Comparison of ENCODE assay signal across 8 mouse cellular contexts in the genomic region with DNA sequence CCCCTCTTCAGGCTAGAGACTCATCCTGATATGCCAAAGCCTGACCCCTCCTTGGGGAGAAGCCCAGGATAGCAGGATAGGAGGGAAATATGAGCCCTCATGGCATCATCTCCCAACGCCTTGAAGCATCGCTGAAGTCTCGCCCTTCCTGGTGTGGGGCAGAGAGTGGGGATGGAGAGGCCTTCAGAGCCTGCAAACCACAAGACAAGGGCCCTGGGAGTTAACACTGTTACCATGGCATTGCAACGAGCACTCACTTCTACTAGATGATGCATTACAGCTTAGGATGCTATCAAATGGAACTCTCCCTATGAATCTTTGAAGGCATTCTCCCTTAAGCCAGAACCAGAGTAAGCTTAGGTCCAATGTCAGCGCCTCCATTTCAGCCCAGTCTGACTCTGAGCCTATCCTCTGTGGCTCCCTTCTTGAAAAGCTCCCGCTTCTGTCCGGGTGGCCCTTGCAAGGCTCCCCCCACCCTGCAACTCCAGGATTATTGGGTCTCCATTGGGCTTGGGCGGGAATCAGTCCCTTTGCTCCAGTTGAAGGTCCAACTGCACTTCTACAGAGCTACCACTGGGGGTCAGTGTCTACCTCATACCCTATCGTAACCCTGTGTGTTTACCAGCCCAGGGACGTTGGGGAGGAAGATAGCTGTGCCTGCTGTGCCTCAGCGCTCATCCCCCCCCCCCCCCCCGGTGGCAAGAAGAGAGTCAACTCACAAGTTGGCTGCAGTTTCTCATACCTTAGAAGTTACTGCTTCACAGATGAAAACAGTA. TPM values are rescaled to one million over a fixed set of nuclear protein-coding genes. Genes with fewer than 3 reads are reported as not detected.
DNase-seq lines count a peak whose midpoint lies in the region; ATAC-seq and TF ChIP-seq lines count a peak whose summit lies in the region.

No protein-coding gene starts in this region.

- peak; percentile 51 to 60 for DNase-seq in cerebellum, adult 2 months
- DNase-seq in cerebellum, postnatal 4 days (ENCODE audit: low spot score in 2 of 2): no peak
- DNase-seq in CD4-positive helper T cell, adult 2 months (ENCODE audit: low read depth, low spot score): peak; percentile 76
- DNase-seq in lung, postnatal 0 days (ENCODE audit: low spot score): peak; percentile 67
- peak; percentile 81 for DNase-seq in thymus, postnatal 0 days (ENCODE audit: low spot score)
- no peak for DNase-seq in layer of hippocampus, adult 9-10 months (ENCODE audit: low spot score)

- no peaks in the 10 kb centered on the region for H3K4me1 ChIP-seq in cerebellum, adult 2 months (ENCODE audit: control insufficient read depth, insufficient read depth, low read length)
- no peaks in the 10 kb centered on the region for H3K4me1 ChIP-seq in hindbrain, embryonic 12.5 days
- H3K4me1 ChIP-seq in lung, postnatal 0 days (ENCODE audit: insufficient read depth, low read depth, low read length): no peaks in the 10 kb centered on the region

- peak overlapping the region; percentile 38 for H3K4me3 ChIP-seq in cerebellum, adult 2 months (replicated peaks; ENCODE audit: insufficient read depth, low read depth, low read length)
- no peak overlapping the region for H3K4me3 ChIP-seq in hindbrain, embryonic 12.5 days
- no peak overlapping the region for H3K4me3 ChIP-seq in lung, postnatal 0 days (ENCODE audit: low read depth, low read length)

- H3K9ac ChIP-seq in hindbrain, embryonic 12.5 days: no peak overlapping the region
- H3K9ac ChIP-seq in lung, postnatal 0 days (replicated peaks; ENCODE audit: low read depth): no peak overlapping the region

- no peaks in the 10 kb centered on the region for H3K36me3 ChIP-seq in hindbrain, embryonic 12.5 days
- no peaks in the 10 kb centered on the region for H3K36me3 ChIP-seq in lung, postnatal 0 days (ENCODE audit: insufficient read depth, low read length)

- no peaks in the 10 kb centered on the region for H3K9me3 ChIP-seq in hindbrain, embryonic 12.5 days (replicated peaks)
- no peaks in the 10 kb centered on the region for H3K9me3 ChIP-seq in lung, postnatal 0 days (ENCODE audit: low read length)

- ATAC-seq in common myeloid progenitor, adult 5-6 weeks (replicated peaks; ENCODE audit: low read depth, poor library complexity, severe bottlenecking): peak; percentile 88
- no peak for ATAC-seq in hindbrain, embryonic 12.5 days (ENCODE audit: low FRiP score)
- ATAC-seq in lung, postnatal 0 days: peak; percentile 72

- no peaks in the 10 kb centered on the region for H3K27me3 ChIP-seq in cerebellum, adult 2 months (ENCODE audit: control insufficient read depth, insufficient read depth, low read length)
- H3K27me3 ChIP-seq in hindbrain, embryonic 12.5 days: no peaks in the 10 kb centered on the region
- H3K27me3 ChIP-seq in lung, postnatal 0 days (replicated peaks; ENCODE audit: insufficient read depth, low read length): no peaks in the 10 kb centered on the region

- peak; percentile 91 for TF ChIP-seq CTCF in cerebellum, adult 2 months (IDR thresholded peaks at IDR 0.05; ENCODE audit: borderline replicate concordance, insufficient read depth, low read depth, low read length)
- peak; percentile 90 for TF ChIP-seq CTCF in lung, postnatal 0 days (IDR thresholded peaks at IDR 0.05)

- H3K4me2 ChIP-seq in hindbrain, embryonic 12.5 days (replicated peaks): peak overlapping the region; percentile 15; the same call in 1 of the 2 replicates
- no peak overlapping the region for H3K4me2 ChIP-seq in lung, postnatal 0 days (replicated peaks; ENCODE audit: low read depth, low read length)

- no peak for TF ChIP-seq EP300 in lung, postnatal 0 days (IDR thresholded peaks at IDR 0.05)

- WGBS in cerebellum, adult 2 months: 27% methylated on average over 12 of the region's 12 CpGs
- WGBS in hindbrain, embryonic 12.5 days: 27% methylated on average over 12 of the region's 12 CpGs
- 23% methylated on average over 12 of the region's 12 CpGs for WGBS in lung, postnatal 0 days

- H3K27ac ChIP-seq in cerebellum, adult 2 months (ENCODE audit: insufficient read depth, low read length): no peak overlapping the region
- H3K27ac ChIP-seq in hindbrain, embryonic 12.5 days: no peak overlapping the region
- H3K27ac ChIP-seq in lung, postnatal 0 days (ENCODE audit: low read length): no peak overlapping the region

- no peak for TF ChIP-seq POLR2A in cerebellum, adult 2 months (IDR thresholded peaks at IDR 0.05; ENCODE audit: borderline replicate concordance, insufficient read depth, low read length)

RNA-seq across cellular contexts. Expression of a gene that starts 11.1 kb away (rescaled TPM):
- polyA plus RNA-seq in cerebellum, adult 2 months (2012; rRNA removed): 9.5 and 10.8 TPM in 2 replicates
- not detected in 2 replicates for total RNA-seq in common myeloid progenitor, adult 5-6 weeks (2017)
- polyA plus RNA-seq in hindbrain, embryonic 12.5 days (2016; fragmentation: Nextera tagmentation; extraction: Ambion mirVana): 3.0 and 3.7 TPM in 2 replicates
- polyA plus RNA-seq in lung, postnatal 0 days (2015; fragmentation: Nextera tagmentation; extraction: Ambion mirVana): 1.0 and 1.4 TPM in 2 replicates
- polyA plus RNA-seq in thymus, postnatal 0 days (2015; fragmentation: Nextera tagmentation; extraction: Ambion mirVana): 1.3 TPM in 2 replicates

RNA-seq across cellular contexts. Expression of a gene that starts 21.1 kb away (rescaled TPM):
- polyA plus RNA-seq in cerebellum, adult 2 months (2012; rRNA removed): 109 and 116 TPM in 2 replicates
- total RNA-seq in common myeloid progenitor, adult 5-6 weeks (2017): 144 and 182 TPM in 2 replicates
- polyA plus RNA-seq in hindbrain, embryonic 12.5 days (2016; fragmentation: Nextera tagmentation; extraction: Ambion mirVana): 113 and 121 TPM in 2 replicates
- 26.4 and 33.9 TPM in 2 replicates for polyA plus RNA-seq in lung, postnatal 0 days (2015; fragmentation: Nextera tagmentation; extraction: Ambion mirVana)
- polyA plus RNA-seq in thymus, postnatal 0 days (2015; fragmentation: Nextera tagmentation; extraction: Ambion mirVana): 61.0 and 90.5 TPM in 2 replicates

RNA-seq across cellular contexts. Expression of a gene that starts 55.4 kb away (rescaled TPM):
- 14.7 and 15.0 TPM in 2 replicates for polyA plus RNA-seq in cerebellum, adult 2 months (2012; rRNA removed)
- total RNA-seq in common myeloid progenitor, adult 5-6 weeks (2017): 93.1 and 95.1 TPM in 2 replicates
- 6.7 and 7.6 TPM in 2 replicates for polyA plus RNA-seq in hindbrain, embryonic 12.5 days (2016; fragmentation: Nextera tagmentation; extraction: Ambion mirVana)
- polyA plus RNA-seq in lung, postnatal 0 days (2015; fragmentation: Nextera tagmentation; extraction: Ambion mirVana): 7.7 and 8.1 TPM in 2 replicates
- 27.4 and 34.1 TPM in 2 replicates for polyA plus RNA-seq in thymus, postnatal 0 days (2015; fragmentation: Nextera tagmentation; extraction: Ambion mirVana)

Comparison
In these comparisons a context has a peak if more than half of its experiments do, and no peak if none do; other contexts are left out.
1. DNase-seq: peak in cerebellum, adult 2 months (2 of 2), CD4-positive helper T cell, adult 2 months (single experiment), lung, postnatal 0 days (single experiment) and thymus, postnatal 0 days (single experiment); none in cerebellum, postnatal 4 days (0 of 2) and layer of hippocampus, adult 9-10 months (single experiment).